Mouse (Mus musculus) heart, embryonic 13.5 days (tissue): ENCODE measurements around the gene Copb2. TPM values are rescaled to one million over a fixed set of nuclear protein-coding genes. Genes with fewer than 3 reads are reported as not detected.

Experiments
- ATAC-seq: fragments of 200-750 bp; cut with Nextera tagmentation; 2 replicates; pipeline ENCODE4 v1.8.0; 2017; ENCODE audit warnings: moderate TSS enrichment; ENCODE audit not compliant: insufficient number of reproducible peaks, low FRiP score, low TSS enrichment; ENCODE audit errors: extremely low read depth
- H3K27ac ChIP-seq: fragments of 300-500 bp; sonication (generic); replicated peaks from 2 replicates; pipeline ENCODE4 v1.5.1; 2015; ENCODE audit warnings: moderate library complexity, mild to moderate bottlenecking, inconsistent platforms
- H3K27me3 ChIP-seq: fragments of 300-500 bp; sonication (generic); replicated peaks from 2 replicates; pipeline ENCODE4 v1.6.1; 2015; ENCODE audit warnings: mild to moderate bottlenecking, inconsistent platforms
- H3K36me3 ChIP-seq: fragments of 300-500 bp; sonication (generic); 2 replicates; pipeline ENCODE4 v1.6.1; 2015; ENCODE audit warnings: mild to moderate bottlenecking, inconsistent platforms
- H3K4me1 ChIP-seq: fragments of 300-500 bp; sonication (generic); 2 replicates; pipeline ENCODE4 v1.6.1; 2015; ENCODE audit warnings: inconsistent platforms
- H3K4me2 ChIP-seq: fragments of 300-500 bp; sonication (generic); 2 replicates; pipeline ENCODE4 v1.6.1; 2015; ENCODE audit warnings: inconsistent platforms, mild to moderate bottlenecking, moderate library complexity
- H3K4me3 ChIP-seq: fragments of 300-500 bp; sonication (generic); 2 replicates; pipeline ENCODE4 v1.5.1; 2015; ENCODE audit warnings: moderate library complexity, mild to moderate bottlenecking, inconsistent platforms
- H3K9ac ChIP-seq: fragments of 300-500 bp; sonication (generic); 2 replicates; pipeline ENCODE4 v1.6.1; 2015; ENCODE audit warnings: inconsistent platforms, mild to moderate bottlenecking, moderate library complexity
- H3K9me3 ChIP-seq: fragments of 300-500 bp; sonication (generic); 2 replicates; pipeline ENCODE4 v1.6.1; 2016; ENCODE audit warnings: inconsistent platforms
- WGBS: fragments of 180-500 bp; shearing (Covaris S2); methylation state at CpG from one replicate; pipeline ENCODE4 v1.1.7; 2015; ENCODE audit warnings: mixed read lengths; 5-methylcytosine and 5-hydroxymethylcytosine counted together
- polyA plus RNA-seq: library from polyadenylated mRNA; unstranded; fragments of >200 nt; fragmentation: Nextera tagmentation; extraction: Ambion mirVana; gene quantifications from 2 replicates; pipeline ENCODE4 v1.2.1, GENCODE M21; 2015

Copb2 gene
- polyA plus RNA-seq = 120 and 121 TPM in 2 replicates

- peak within 1 kb of the TSS; percentile 95 for H3K9ac ChIP-seq
- no peaks in the 10 kb centered on the region for H3K9me3 ChIP-seq
- H3K36me3 ChIP-seq = peaks cover 16% of the 10 kb centered on the region
- H3K27me3 ChIP-seq = no peaks in the 10 kb centered on the region; the same call in none of the 2 replicates
- peaks cover 35% of the 10 kb centered on the region for H3K4me1 ChIP-seq
- peak within 1 kb of the TSS; percentile 75 for H3K4me3 ChIP-seq
- peak within 1 kb of the TSS; percentile 92 for H3K4me2 ChIP-seq
- peak within 1 kb of the TSS; percentile 89 for H3K27ac ChIP-seq
- under 1% methylated on average over 76 of the region's 76 CpGs for WGBS
- peak; percentile 98 for ATAC-seq
Measured at GRCm38 (mm10) chr9:98563137-98564126, at the start of gene Copb2. Gene Copb2, plus strand, starts transcription at chr9:98563721.

GRCm38 (mm10) chr9:98523872-98524271 lies 39.6 kb upstream of the Copb2 start:
- H3K27me3 ChIP-seq = no peaks in the 10 kb centered on the region
- no peak overlapping the region for H3K9ac ChIP-seq
- H3K27ac ChIP-seq = no peak overlapping the region
- no peak overlapping the region for H3K4me2 ChIP-seq
- WGBS = 63% methylated on average over 2 of the region's 2 CpGs
- H3K9me3 ChIP-seq = no peaks in the 10 kb centered on the region
- H3K36me3 ChIP-seq = no peaks in the 10 kb centered on the region
- H3K4me3 ChIP-seq = no peak overlapping the region
- H3K4me1 ChIP-seq = no peaks in the 10 kb centered on the region
- no peak for ATAC-seq

GRCm38 (mm10) chr9:98524786-98525542 lies 38.6 kb upstream of the Copb2 start:
- no peak overlapping the region for H3K27ac ChIP-seq
- no peaks in the 10 kb centered on the region for H3K27me3 ChIP-seq
- no peak overlapping the region for H3K4me3 ChIP-seq
- H3K4me2 ChIP-seq = no peak overlapping the region
- H3K4me1 ChIP-seq = no peaks in the 10 kb centered on the region
- no peaks in the 10 kb centered on the region for H3K9me3 ChIP-seq
- no peaks in the 10 kb centered on the region for H3K36me3 ChIP-seq
- no peak for ATAC-seq
- H3K9ac ChIP-seq = no peak overlapping the region
- 67% methylated on average over 7 of the region's 7 CpGs for WGBS

- Histone ChIP-seq H3K36me3 (no peaks in the 10 kb centered on the region), H3K27me3 (no peaks in the 10 kb centered on the region), H3K4me1 (no peaks in the 10 kb centered on the region), H3K4me3 (no peak overlapping the region), H3K9ac (no peak overlapping the region), H3K4me2 (no peak overlapping the region), H3K27ac (no peak overlapping the region), H3K9me3 (no peaks in the 10 kb centered on the region)
- WGBS = 65% methylated on average over 7 of the region's 7 CpGs
- ATAC-seq = no peak
Measured at GRCm38 (mm10) chr9:98525543-98525924, 38.0 kb upstream of the Copb2 start.

GRCm38 (mm10) chr9:98527226-98527625 lies 36.3 kb upstream of the Copb2 start:
- Histone ChIP-seq H3K36me3 (no peaks in the 10 kb centered on the region), H3K9ac (no peak overlapping the region), H3K27me3 (no peaks in the 10 kb centered on the region), H3K4me2 (no peak overlapping the region), H3K9me3 (no peaks in the 10 kb centered on the region), H3K4me3 (no peak overlapping the region), H3K4me1 (no peaks in the 10 kb centered on the region), H3K27ac (0 out of 2 replicates have a peak overlapping the region, but pooled peaks have one; percentile 24)
- 66% methylated on average over 7 of the region's 7 CpGs for WGBS
- no peak for ATAC-seq

- Histone ChIP-seq H3K9me3 (no peaks in the 10 kb centered on the region), H3K27ac (no peak overlapping the region), H3K27me3 (no peaks in the 10 kb centered on the region), H3K4me3 (no peak overlapping the region), H3K9ac (no peak overlapping the region), H3K4me2 (no peak overlapping the region), H3K36me3 (no peaks in the 10 kb centered on the region), H3K4me1 (no peaks in the 10 kb centered on the region)
- 56% methylated on average over 4 of the region's 4 CpGs for WGBS
- no peak for ATAC-seq
Measured at GRCm38 (mm10) chr9:98529776-98530175, 33.7 kb upstream of the Copb2 start.

GRCm38 (mm10) chr9:98530999-98531398 lies 32.5 kb upstream of the Copb2 start:
- Histone ChIP-seq H3K9me3 (no peaks in the 10 kb centered on the region), H3K27me3 (no peaks in the 10 kb centered on the region), H3K36me3 (no peaks in the 10 kb centered on the region), H3K9ac (no peak overlapping the region), H3K4me3 (no peak overlapping the region), H3K27ac (no peak overlapping the region), H3K4me1 (no peaks in the 10 kb centered on the region), H3K4me2 (no peak overlapping the region)
- no peak for ATAC-seq
- 50% methylated on average over 2 of the region's 2 CpGs for WGBS

GRCm38 (mm10) chr9:98534675-98535280 lies 28.7 kb upstream of the Copb2 start:
- no peak for ATAC-seq
- Histone ChIP-seq H3K27ac (no peak overlapping the region), H3K36me3 (no peaks in the 10 kb centered on the region), H3K9me3 (no peaks in the 10 kb centered on the region), H3K27me3 (peaks cover 5% of the 10 kb centered on the region), H3K4me3 (no peak overlapping the region), H3K4me2 (no peak overlapping the region), H3K9ac (no peak overlapping the region), H3K4me1 (peaks cover 8% of the 10 kb centered on the region; the same call in 1 of the 2 replicates)
- 51% methylated on average over 4 of the region's 4 CpGs for WGBS

- no peak overlapping the region for H3K27ac ChIP-seq
- no peaks in the 10 kb centered on the region for H3K36me3 ChIP-seq
- H3K27me3 ChIP-seq = peaks cover 9% of the 10 kb centered on the region
- H3K4me1 ChIP-seq = peaks cover 8% of the 10 kb centered on the region; the same call in 1 of the 2 replicates
- H3K9me3 ChIP-seq = no peaks in the 10 kb centered on the region
- no peak overlapping the region for H3K4me2 ChIP-seq
- no peak overlapping the region for H3K9ac ChIP-seq
- ATAC-seq = no peak
- H3K4me3 ChIP-seq = no peak overlapping the region
Measured at GRCm38 (mm10) chr9:98535763-98536162, 27.8 kb upstream of the Copb2 start.

GRCm38 (mm10) chr9:98538017-98538712 lies 25.4 kb upstream of the Copb2 start:
- H3K9me3 ChIP-seq = no peaks in the 10 kb centered on the region
- H3K4me2 ChIP-seq = peak overlapping the region; percentile 58
- WGBS = 38% methylated on average over 13 of the region's 13 CpGs
- H3K27ac ChIP-seq = no peak overlapping the region
- ATAC-seq = no peak; the same call in 1 of the 2 replicates
- peak overlapping the region; percentile 65 for H3K9ac ChIP-seq
- no peaks in the 10 kb centered on the region for H3K36me3 ChIP-seq
- H3K27me3 ChIP-seq = peaks cover 9% of the 10 kb centered on the region
- H3K4me1 ChIP-seq = peaks cover 8% of the 10 kb centered on the region; the same call in 1 of the 2 replicates
- peak overlapping the region; percentile 14; the same call in 1 of the 2 replicates for H3K4me3 ChIP-seq
